Mouse (Mus musculus) embryonic facial prominence, embryonic 15.5 days (tissue): ENCODE results near the gene Ptf1a. TPM values are rescaled to one million over a fixed set of nuclear protein-coding genes. Genes with fewer than 3 reads are reported as not detected.
A peak's percentile ranks its signal among the peaks of the same experiment; 100 is the strongest.

ENCODE experiments used
- ATAC-seq: fragments of 200-750 bp; cut with Nextera tagmentation; 2 replicates; pipeline ENCODE4 v1.8.0; 2017; ENCODE audit warnings: low read depth, moderate TSS enrichment; ENCODE audit not compliant: insufficient number of reproducible peaks, low FRiP score, low TSS enrichment
- H3K27ac ChIP-seq: fragments of 300-500 bp; sonication (generic); replicated peaks from 2 replicates; pipeline ENCODE4 v1.5.1; 2015; ENCODE audit warnings: mild to moderate bottlenecking, inconsistent platforms
- H3K27me3 ChIP-seq: fragments of 300-500 bp; sonication (generic); 2 replicates; pipeline ENCODE4 v1.6.1; 2015; ENCODE audit warnings: inconsistent platforms
- H3K36me3 ChIP-seq: fragments of 300-500 bp; sonication (generic); 2 replicates; pipeline ENCODE4 v1.6.1; 2015; ENCODE audit warnings: mild to moderate bottlenecking, inconsistent platforms
- H3K4me1 ChIP-seq: fragments of 300-500 bp; sonication (generic); 2 replicates; pipeline ENCODE4 v1.6.1; 2015; ENCODE audit warnings: inconsistent platforms
- H3K4me2 ChIP-seq: fragments of 300-500 bp; sonication (generic); replicated peaks from 2 replicates; pipeline ENCODE4 v1.6.1; 2015; ENCODE audit warnings: mild to moderate bottlenecking, inconsistent platforms
- H3K4me3 ChIP-seq: fragments of 300-500 bp; sonication (generic); replicated peaks from 2 replicates; pipeline ENCODE4 v1.5.1; 2015; ENCODE audit warnings: mild to moderate bottlenecking, inconsistent platforms
- H3K9ac ChIP-seq: fragments of 300-500 bp; sonication (generic); 2 replicates; pipeline ENCODE4 v1.6.1; 2015; ENCODE audit warnings: inconsistent platforms
- H3K9me3 ChIP-seq: fragments of 300-500 bp; sonication (generic); replicated peaks from 2 replicates; pipeline ENCODE4 v1.6.1; 2016; ENCODE audit warnings: inconsistent platforms
- WGBS: fragments of 180-500 bp; shearing (Covaris S2); methylation state at CpG from one replicate; pipeline ENCODE4 v1.1.7; 2015; 5-methylcytosine and 5-hydroxymethylcytosine counted together
- polyA plus RNA-seq: library from polyadenylated mRNA; unstranded; fragments of >200 nt; fragmentation: Nextera tagmentation; extraction: Ambion mirVana; gene quantifications from 2 replicates; pipeline ENCODE4 v1.2.1, GENCODE M21; 2015

Ptf1a gene
- not detected in 2 replicates for polyA plus RNA-seq

DNA sequence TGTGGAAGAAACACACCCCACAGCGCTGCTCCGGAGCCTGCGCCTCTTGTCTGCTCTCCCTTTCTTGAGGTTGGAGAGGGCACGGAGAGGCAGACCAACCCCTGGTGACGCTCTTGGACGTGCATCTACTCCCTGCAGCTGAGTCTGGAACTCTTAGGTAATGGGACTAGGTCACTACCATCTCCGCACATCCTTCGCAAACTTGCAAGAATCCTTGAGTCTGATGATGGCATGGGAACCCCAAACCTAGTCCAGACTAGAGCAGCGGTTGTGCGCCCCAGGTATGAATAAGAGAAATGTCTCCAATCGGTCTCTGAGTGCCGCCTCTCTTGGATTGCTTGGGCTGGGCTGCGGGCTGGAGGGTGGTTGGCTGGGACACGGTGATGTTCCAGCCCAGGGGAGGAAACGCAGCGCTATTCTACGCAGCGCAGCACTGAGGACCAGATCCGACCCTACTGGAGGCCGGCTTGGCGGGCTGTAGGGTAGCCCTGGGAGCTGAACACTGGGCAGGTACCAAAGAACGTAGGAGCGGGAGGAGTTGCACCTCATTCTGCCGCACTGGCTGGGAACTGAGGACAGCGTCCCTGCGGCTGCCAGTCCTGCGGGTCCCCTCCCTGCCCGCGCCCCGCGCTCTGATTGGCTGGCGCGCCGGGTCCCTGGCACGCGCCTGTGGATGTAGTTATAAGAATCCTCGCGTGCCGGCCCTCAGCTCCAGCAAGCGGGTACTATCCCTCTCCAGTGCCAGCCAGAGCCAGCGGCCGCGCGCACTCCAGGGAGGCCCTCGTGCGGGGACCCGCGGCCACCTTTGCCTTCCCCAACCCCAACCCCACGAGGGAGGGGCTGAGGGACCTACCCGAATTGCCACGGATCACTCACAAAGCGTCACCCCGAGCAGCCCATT lies at the start of gene Ptf1a:
Gene Ptf1a (plus strand): TSS at position 733 of the 901 bp plus-strand sequence.
- no peak within 1 kb of the TSS for H3K9ac ChIP-seq
- H3K36me3 ChIP-seq, result no peaks in the 10 kb centered on the region
- no peaks in the 10 kb centered on the region for H3K9me3 ChIP-seq
- H3K27me3 ChIP-seq, result peaks cover 96% of the 10 kb centered on the region
- no peak for ATAC-seq
- peak within 1 kb of the TSS; percentile 49 for H3K4me2 ChIP-seq
- peaks cover 20% of the 10 kb centered on the region for H3K4me1 ChIP-seq
- H3K27ac ChIP-seq, result no peak within 1 kb of the TSS
- WGBS, result under 1% methylated on average over 53 of the region's 53 CpGs
- peak within 1 kb of the TSS; percentile 31 for H3K4me3 ChIP-seq

- Histone ChIP-seq H3K4me1 (peaks cover 4% of the 10 kb centered on the region; the same call in 1 of the 2 replicates), H3K27me3 (no peaks in the 10 kb centered on the region), H3K36me3 (no peaks in the 10 kb centered on the region), H3K9me3 (no peaks in the 10 kb centered on the region), H3K27ac (no peak overlapping the region), H3K4me2 (no peak overlapping the region), H3K9ac (no peak overlapping the region), H3K4me3 (no peak overlapping the region)
- no peak for ATAC-seq
- 57% methylated on average over 5 of the region's 5 CpGs for WGBS
Measured at GRCm38 (mm10) chr2:19405409-19405808, 40.1 kb upstream of the Ptf1a start.

GRCm38 (mm10) chr2:19406531-19406930 lies 38.9 kb upstream of the Ptf1a start:
- Histone ChIP-seq H3K27me3 (no peaks in the 10 kb centered on the region), H3K36me3 (no peaks in the 10 kb centered on the region), H3K4me3 (no peak overlapping the region), H3K27ac (no peak overlapping the region), H3K9me3 (no peaks in the 10 kb centered on the region), H3K4me1 (peaks cover 4% of the 10 kb centered on the region; the same call in 1 of the 2 replicates), H3K9ac (no peak overlapping the region), H3K4me2 (no peak overlapping the region)
- no peak for ATAC-seq
- 19% methylated on average over 3 of the region's 3 CpGs for WGBS

DNA sequence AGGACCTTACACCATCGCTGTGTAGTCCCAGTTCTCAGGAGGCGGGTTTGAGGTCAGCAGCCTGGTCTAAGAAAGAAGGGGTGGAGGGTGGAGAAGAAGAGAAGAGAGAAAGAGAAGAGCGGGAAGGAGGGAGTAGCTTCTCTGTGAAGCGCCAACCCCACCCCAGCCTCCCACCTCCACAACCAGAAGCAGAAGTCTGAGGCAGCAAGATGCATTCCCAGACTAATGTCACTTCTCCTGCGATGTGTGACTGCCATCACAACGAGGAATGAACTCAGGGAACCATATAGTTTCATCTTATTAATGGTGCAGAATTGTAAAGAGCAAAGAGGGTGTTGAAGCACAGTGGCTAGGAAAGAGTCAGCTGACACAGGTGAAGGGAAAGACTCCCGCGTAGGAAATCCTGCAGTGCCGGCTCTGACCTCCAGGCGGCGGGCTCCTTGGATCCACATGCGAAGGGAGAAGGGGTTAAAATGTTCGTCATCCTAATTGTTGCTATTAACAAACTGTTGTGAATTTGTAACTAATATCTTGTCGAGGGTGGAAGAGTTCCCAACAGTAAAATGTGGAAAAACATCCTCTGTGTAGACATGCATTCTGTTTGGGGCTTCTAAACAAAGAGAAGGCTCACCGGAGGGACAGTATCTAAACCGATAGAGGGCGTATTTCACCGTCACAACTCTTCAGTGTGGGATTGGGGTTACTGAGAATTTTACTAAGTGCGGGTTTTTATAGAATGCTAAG lies 31.1 kb upstream of the Ptf1a start:
- Histone ChIP-seq H3K9ac (no peak overlapping the region), H3K27ac (no peak overlapping the region), H3K9me3 (no peaks in the 10 kb centered on the region), H3K4me2 (peak overlapping the region; percentile 50), H3K4me1 (0 out of 2 replicates have a peak, but pooled peaks cover 5% of the 10 kb centered on the region), H3K36me3 (no peaks in the 10 kb centered on the region), H3K27me3 (0 out of 2 replicates have a peak, but pooled peaks cover 7% of the 10 kb centered on the region), H3K4me3 (peak overlapping the region; percentile 31)
- no peak for ATAC-seq
- WGBS, result 18% methylated on average over 19 of the region's 19 CpGs

DNA sequence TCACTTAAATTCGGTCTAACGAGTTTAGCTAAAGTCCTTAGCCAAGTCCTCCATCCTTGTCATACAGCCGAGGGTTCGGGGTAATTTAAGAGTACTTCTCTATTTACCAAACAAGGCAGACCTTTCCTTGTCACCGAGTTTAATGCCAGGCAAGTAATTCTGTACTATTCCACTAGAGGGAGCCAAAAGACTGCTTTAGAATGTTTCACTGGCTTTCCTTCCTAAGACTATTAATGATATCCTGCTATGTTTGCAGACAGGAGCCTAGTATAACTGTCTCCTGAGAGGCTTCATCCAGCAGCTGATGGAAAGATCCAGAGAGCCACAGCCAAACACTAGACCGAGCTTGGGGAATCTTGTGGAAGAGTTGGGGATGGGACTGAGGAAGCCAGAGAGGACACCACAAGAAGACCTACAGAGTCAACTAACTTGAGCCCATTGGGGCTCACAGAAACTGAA lies 30.4 kb upstream of the Ptf1a start:
- WGBS, result 2% methylated on average over 6 of the region's 6 CpGs
- no peak for ATAC-seq

DNA sequence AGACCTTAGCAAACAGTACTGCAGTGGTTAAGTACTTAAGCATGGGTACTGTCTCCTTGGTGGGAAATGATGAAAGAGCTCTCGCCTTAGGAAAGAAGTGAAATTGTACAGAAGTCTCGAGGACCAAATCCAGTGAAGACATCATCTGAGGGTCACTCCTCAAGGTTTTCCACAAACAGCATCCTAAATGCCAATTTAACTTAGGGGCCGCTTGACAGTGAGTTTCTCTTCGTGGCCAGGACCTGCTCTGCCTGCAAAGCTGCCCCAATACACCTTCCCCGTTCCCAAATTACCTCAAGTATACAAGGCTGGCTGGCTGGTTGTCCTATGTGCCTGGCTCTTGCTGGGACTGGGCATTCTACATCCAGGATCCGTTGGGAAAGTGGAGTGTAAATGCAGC lies 29.4 kb upstream of the Ptf1a start:
- WGBS, result 75% methylated on average over 6 of the region's 6 CpGs
- no peak overlapping the region for H3K27ac ChIP-seq
- H3K9me3 ChIP-seq, result no peaks in the 10 kb centered on the region
- no peak overlapping the region for H3K9ac ChIP-seq
- H3K36me3 ChIP-seq, result no peaks in the 10 kb centered on the region
- no peak overlapping the region for H3K4me2 ChIP-seq
- H3K4me3 ChIP-seq, result no peak overlapping the region
- peaks cover 11% of the 10 kb centered on the region; the same call in 1 of the 2 replicates for H3K27me3 ChIP-seq
- H3K4me1 ChIP-seq, result 0 out of 2 replicates have a peak, but pooled peaks cover 5% of the 10 kb centered on the region
- ATAC-seq, result no peak

More for the DNA sequence above, 30.4 kb upstream of the Ptf1a start:
- H3K9me3 ChIP-seq, result no peaks in the 10 kb centered on the region
- H3K27ac ChIP-seq, result no peak overlapping the region
- peak overlapping the region; percentile 31 for H3K4me3 ChIP-seq
- H3K4me1 ChIP-seq, result 0 out of 2 replicates have a peak, but pooled peaks cover 5% of the 10 kb centered on the region
- H3K36me3 ChIP-seq, result no peaks in the 10 kb centered on the region
- no peak overlapping the region for H3K9ac ChIP-seq
- H3K4me2 ChIP-seq, result peak overlapping the region; percentile 50
- 0 out of 2 replicates have a peak, but pooled peaks cover 7% of the 10 kb centered on the region for H3K27me3 ChIP-seq

- H3K4me3 ChIP-seq, result no peak overlapping the region
- no peak overlapping the region for H3K27ac ChIP-seq
- H3K4me1 ChIP-seq, result 0 out of 2 replicates have a peak, but pooled peaks cover 1% of the 10 kb centered on the region
- no peaks in the 10 kb centered on the region for H3K9me3 ChIP-seq
- 77% methylated on average over 1 of the region's 1 CpGs for WGBS
- H3K36me3 ChIP-seq, result no peaks in the 10 kb centered on the region
- H3K4me2 ChIP-seq, result no peak overlapping the region
- H3K9ac ChIP-seq, result no peak overlapping the region
- H3K27me3 ChIP-seq, result peaks cover 31% of the 10 kb centered on the region
- no peak for ATAC-seq
Measured at GRCm38 (mm10) chr2:19419686-19420345, 25.6 kb upstream of the Ptf1a start.

GRCm38 (mm10) chr2:19422226-19422625 lies 23.2 kb upstream of the Ptf1a start:
- Histone ChIP-seq H3K4me1 (no peaks in the 10 kb centered on the region), H3K27ac (no peak overlapping the region), H3K27me3 (peaks cover 37% of the 10 kb centered on the region), H3K9me3 (no peaks in the 10 kb centered on the region), H3K9ac (no peak overlapping the region), H3K36me3 (no peaks in the 10 kb centered on the region), H3K4me2 (no peak overlapping the region), H3K4me3 (no peak overlapping the region)
- ATAC-seq, result no peak

DNA sequence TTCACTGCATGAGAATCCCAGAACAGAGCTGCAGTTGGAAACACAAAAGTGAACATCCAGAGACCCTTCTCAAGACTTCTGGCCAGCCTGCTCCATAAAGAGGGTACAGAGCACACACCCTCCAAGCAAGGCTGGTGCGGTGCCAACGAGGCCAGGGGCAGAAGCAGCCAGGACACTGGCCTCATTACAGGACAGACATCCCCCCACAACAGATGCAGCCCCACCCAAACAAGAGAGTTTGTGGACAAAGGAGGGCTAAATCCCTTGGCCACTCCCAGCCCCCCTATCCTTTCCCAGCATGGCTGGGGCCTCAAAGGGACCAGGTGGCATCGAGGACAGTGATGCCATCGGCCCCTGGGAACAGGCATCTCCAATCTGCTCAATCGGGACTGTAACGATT lies 22.4 kb upstream of the Ptf1a start:
- Histone ChIP-seq H3K4me1 (no peaks in the 10 kb centered on the region), H3K36me3 (no peaks in the 10 kb centered on the region), H3K9me3 (no peaks in the 10 kb centered on the region), H3K27me3 (peaks cover 43% of the 10 kb centered on the region), H3K9ac (no peak overlapping the region), H3K4me3 (no peak overlapping the region), H3K4me2 (no peak overlapping the region), H3K27ac (no peak overlapping the region)
- 68% methylated on average over 6 of the region's 6 CpGs for WGBS
- ATAC-seq, result no peak

DNA sequence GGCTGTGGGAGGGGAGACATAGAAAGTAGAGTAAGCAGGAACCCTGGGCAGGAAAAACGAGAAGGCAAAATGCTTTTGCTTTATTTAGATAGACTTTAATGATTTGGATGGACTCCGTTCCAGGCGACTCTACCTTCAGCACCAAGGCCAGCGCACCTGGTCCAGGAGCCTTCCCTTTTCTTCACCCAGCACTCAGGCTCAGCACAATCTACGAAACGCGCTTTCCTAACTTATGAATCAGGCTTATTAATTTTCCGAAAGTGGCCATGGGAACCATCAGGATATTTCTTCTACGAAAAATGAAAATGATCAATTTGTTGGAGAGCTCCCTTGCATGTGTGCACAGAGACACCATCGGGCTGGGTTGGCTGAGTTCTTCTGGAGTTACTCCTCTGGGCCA lies 16.4 kb upstream of the Ptf1a start:
- peaks cover 77% of the 10 kb centered on the region for H3K27me3 ChIP-seq
- no peaks in the 10 kb centered on the region for H3K9me3 ChIP-seq
- no peak overlapping the region for H3K4me3 ChIP-seq
- no peak overlapping the region for H3K4me2 ChIP-seq
- 2% methylated on average over 10 of the region's 10 CpGs for WGBS
- H3K9ac ChIP-seq, result no peak overlapping the region
- ATAC-seq, result no peak
- no peak overlapping the region for H3K27ac ChIP-seq
- no peaks in the 10 kb centered on the region for H3K36me3 ChIP-seq
- peaks cover 14% of the 10 kb centered on the region for H3K4me1 ChIP-seq
